Mouse (Mus musculus) MEL (cell line): ENCODE data around the gene Coq10a. TPM values are rescaled to one million over a fixed set of nuclear protein-coding genes. Genes with fewer than 3 reads are reported as not detected.

Experiments
- DNase-seq: peaks from one replicate; pipeline ENCODE4 v3.0.0; 2011; ENCODE audit warnings: low read depth, low spot score
- H3K27ac ChIP-seq: 2 replicates; pipeline ENCODE4 v1.5.1; 2012; ENCODE audit warnings: low read depth, mild to moderate bottlenecking, control low read depth, low read length, moderate library complexity; ENCODE audit not compliant: control insufficient read depth
- H3K27me3 ChIP-seq, 2 experiments: fragments of 150-350 bp in 1 of 2; sonication (generic) in 1 of 2; 2 replicates each; pipeline ENCODE4 v1.6.1; 2012; ENCODE audit warnings: low read length in 2 of 2, mild to moderate bottlenecking in 2 of 2, improper control_type of control experiment in 1 of 2, moderate library complexity in 1 of 2; ENCODE audit not compliant: insufficient read depth in 2 of 2, control insufficient read depth in 1 of 2
- H3K36me3 ChIP-seq, 2 experiments: 2 replicates each; pipeline ENCODE4 v1.6.1; 2012 to 2014; ENCODE audit warnings: low read length in 2 of 2, improper control_type of control experiment in 1 of 2, inconsistent platforms in 1 of 2, mild to moderate bottlenecking in 1 of 2; ENCODE audit not compliant: insufficient read depth in 2 of 2, control insufficient read depth in 1 of 2
- H3K4me1 ChIP-seq, 2 experiments: fragments of 150-350 bp in 1 of 2; sonication (generic) in 1 of 2; 2 replicates each; pipeline ENCODE4 v1.6.1; 2012; ENCODE audit warnings: low read length in 2 of 2, improper control_type of control experiment in 1 of 2, mild to moderate bottlenecking in 1 of 2; ENCODE audit not compliant: insufficient read depth in 2 of 2, control insufficient read depth in 1 of 2
- H3K4me3 ChIP-seq, 2 experiments: fragments of 150-350 bp in 1 of 2; sonication (generic) in 1 of 2; 2 replicates each; pipeline ENCODE4 v1.5.1; 2012; ENCODE audit warnings: low read depth in 2 of 2, low read length in 2 of 2, mild to moderate bottlenecking in 2 of 2, moderate library complexity in 2 of 2, control low read depth in 1 of 2, improper control_type of control experiment in 1 of 2; ENCODE audit not compliant: control insufficient read depth in 1 of 2, insufficient read depth in 1 of 2
- H3K79me2 ChIP-seq: 2 replicates; pipeline ENCODE4 v1.6.1; 2012; ENCODE audit warnings: mild to moderate bottlenecking, low read length, moderate library complexity; ENCODE audit not compliant: control insufficient read depth, poor library complexity, insufficient read depth
- H3K9ac ChIP-seq: 2 replicates; pipeline ENCODE4 v1.6.1; 2012; ENCODE audit warnings: low read depth, mild to moderate bottlenecking, control low read depth, low read length, moderate library complexity; ENCODE audit not compliant: control insufficient read depth, poor library complexity, severe bottlenecking
- H3K9me3 ChIP-seq: fragments of 150-350 bp; sonication (generic); replicated peaks from 2 replicates; pipeline ENCODE4 v1.6.1; 2012; ENCODE audit warnings: mild to moderate bottlenecking, low read length, improper control_type of control experiment, moderate library complexity; ENCODE audit not compliant: insufficient read depth
- BHLHE40 ChIP-seq: IDR thresholded peaks from 2 replicates; pipeline ENCODE4 v1.6.1; 2012; ENCODE audit warnings: low read depth, mild to moderate bottlenecking, inconsistent platforms, low read length, improper control_type of control experiment, borderline replicate concordance
- CHD1 ChIP-seq: IDR thresholded peaks from 2 replicates; pipeline ENCODE4 v1.6.1; 2012; ENCODE audit warnings: low read depth, mild to moderate bottlenecking, inconsistent platforms, low read length, improper control_type of control experiment
- CHD2 ChIP-seq: IDR thresholded peaks from 2 replicates; pipeline ENCODE4 v1.6.1; 2011; ENCODE audit warnings: low read length, improper control_type of control experiment
- CTCF ChIP-seq, 3 experiments: IDR thresholded peaks in 2 of 3; conservative IDR thresholded peaks in 1 of 3; 2 replicates each; pipeline ENCODE4 v1.5.1; 2011 to 2012; ENCODE audit warnings: low read length in 3 of 3, low read depth in 2 of 3, mild to moderate bottlenecking in 2 of 3, improper control_type of control experiment in 1 of 3, inconsistent platforms in 1 of 3, mixed read lengths in 1 of 3, moderate library complexity in 1 of 3; ENCODE audit not compliant: control insufficient read depth in 1 of 3, insufficient read depth in 1 of 3, poor library complexity in 1 of 3, severe bottlenecking in 1 of 3
- E2F4 ChIP-seq: IDR thresholded peaks from 2 replicates; pipeline ENCODE4 v1.6.1; 2011; ENCODE audit warnings: low read depth, low read length, improper control_type of control experiment, borderline replicate concordance
- ELF1 ChIP-seq: IDR thresholded peaks from 2 replicates; pipeline ENCODE4 v1.6.1; 2014; ENCODE audit warnings: low read depth, mild to moderate bottlenecking, inconsistent platforms, low read length, improper control_type of control experiment, moderate library complexity
- EP300 ChIP-seq, 2 experiments: IDR thresholded peaks; 2 replicates each; pipeline ENCODE4 v1.6.1; 2011; ENCODE audit warnings: improper control_type of control experiment in 2 of 2, low read length in 2 of 2, low read depth in 1 of 2, mild to moderate bottlenecking in 1 of 2
- ETS1 ChIP-seq: IDR thresholded peaks from 2 replicates; pipeline ENCODE4 v1.6.1; 2012; ENCODE audit warnings: low read depth, mild to moderate bottlenecking, inconsistent platforms, low read length, improper control_type of control experiment, moderate library complexity
- GABPA ChIP-seq: IDR thresholded peaks from 2 replicates; pipeline ENCODE4 v1.6.1; 2012; ENCODE audit warnings: low read depth, mild to moderate bottlenecking, inconsistent platforms, low read length, improper control_type of control experiment, moderate library complexity
- GATA1 ChIP-seq: IDR thresholded peaks from 2 replicates; pipeline ENCODE4 v1.6.1; 2011; ENCODE audit warnings: low read depth, low read length, improper control_type of control experiment
- HCFC1 ChIP-seq: IDR thresholded peaks from 2 replicates; pipeline ENCODE4 v1.6.1; 2012; ENCODE audit warnings: low read depth, mild to moderate bottlenecking, inconsistent platforms, low read length, improper control_type of control experiment, moderate library complexity
- JUND ChIP-seq: IDR thresholded peaks from 2 replicates; pipeline ENCODE4 v1.6.1; 2011; ENCODE audit warnings: low read depth, mild to moderate bottlenecking, improper control_type of control experiment, low read length
- KAT2A ChIP-seq: conservative IDR thresholded peaks from 2 replicates; pipeline ENCODE4 v1.6.1; 2012; ENCODE audit warnings: low read depth, low read length, improper control_type of control experiment, inconsistent platforms
- MAX ChIP-seq: IDR thresholded peaks from 2 replicates; pipeline ENCODE4 v1.6.1; 2011; ENCODE audit warnings: low read length, improper control_type of control experiment
- MAZ ChIP-seq: IDR thresholded peaks from 2 replicates; pipeline ENCODE4 v1.6.1; 2012; ENCODE audit warnings: low read depth, mild to moderate bottlenecking, inconsistent platforms, low read length, improper control_type of control experiment
- MEF2A ChIP-seq: IDR thresholded peaks from 2 replicates; pipeline ENCODE4 v1.6.1; 2014; ENCODE audit warnings: low read depth, mild to moderate bottlenecking, inconsistent platforms, low read length, improper control_type of control experiment; ENCODE audit not compliant: poor library complexity, insufficient replicate concordance, severe bottlenecking; ENCODE audit errors: extremely low read depth
- MXI1 ChIP-seq: IDR thresholded peaks from 2 replicates; pipeline ENCODE4 v1.6.1; 2011; ENCODE audit warnings: mild to moderate bottlenecking, low read depth, low read length, improper control_type of control experiment
- MYB ChIP-seq: IDR thresholded peaks from 2 replicates; pipeline ENCODE4 v1.6.1; 2011; ENCODE audit warnings: mild to moderate bottlenecking, low read depth, low read length, improper control_type of control experiment
- MYC ChIP-seq: IDR thresholded peaks from 2 replicates; pipeline ENCODE4 v1.6.1; 2011; ENCODE audit warnings: low read depth, mild to moderate bottlenecking, low read length, improper control_type of control experiment, moderate library complexity
- NELFE ChIP-seq: IDR thresholded peaks from 2 replicates; pipeline ENCODE4 v1.6.1; 2011; ENCODE audit warnings: low read depth, low read length, improper control_type of control experiment
- NRF1 ChIP-seq: IDR thresholded peaks from 2 replicates; pipeline ENCODE4 v1.6.1; 2014; ENCODE audit warnings: low read depth, mild to moderate bottlenecking, inconsistent platforms, low read length, improper control_type of control experiment, moderate library complexity; ENCODE audit not compliant: poor library complexity, insufficient read depth, severe bottlenecking
- POLR2A ChIP-seq, 2 experiments: IDR thresholded peaks; 2 replicates each; pipeline ENCODE4 v1.6.1; 2011 to 2012; ENCODE audit warnings: low read length in 2 of 2, mild to moderate bottlenecking in 2 of 2, control low read depth in 1 of 2, improper control_type of control experiment in 1 of 2, low read depth in 1 of 2, moderate library complexity in 1 of 2; ENCODE audit not compliant: control insufficient read depth in 1 of 2, insufficient read depth in 1 of 2, poor library complexity in 1 of 2
- POLR2AphosphoS2 ChIP-seq: IDR thresholded peaks from 2 replicates; pipeline ENCODE4 v1.6.1; 2011; ENCODE audit warnings: low read length, improper control_type of control experiment
- POLR2AphosphoS5 ChIP-seq: IDR thresholded peaks from 2 replicates; pipeline ENCODE4 v1.6.1; 2012; ENCODE audit warnings: low read depth, borderline replicate concordance, mild to moderate bottlenecking, inconsistent platforms, low read length, moderate library complexity, mixed read lengths
- RAD21 ChIP-seq: IDR thresholded peaks from 2 replicates; pipeline ENCODE4 v1.6.1; 2011; ENCODE audit warnings: mild to moderate bottlenecking, low read depth, low read length, improper control_type of control experiment
- RCOR1 ChIP-seq: IDR thresholded peaks from 2 replicates; pipeline ENCODE4 v1.6.1; 2012; ENCODE audit warnings: low read depth, mild to moderate bottlenecking, inconsistent platforms, low read length, improper control_type of control experiment
- SIN3A ChIP-seq: IDR thresholded peaks from 2 replicates; pipeline ENCODE4 v1.6.1; 2012; ENCODE audit warnings: low read length, improper control_type of control experiment, inconsistent platforms
- SMC3 ChIP-seq: IDR thresholded peaks from 2 replicates; pipeline ENCODE4 v1.6.1; 2011; ENCODE audit warnings: low read depth, low read length, improper control_type of control experiment
- TAL1 ChIP-seq: IDR thresholded peaks from 2 replicates; pipeline ENCODE4 v1.6.1; 2012; ENCODE audit warnings: mild to moderate bottlenecking, inconsistent platforms, low read length, moderate library complexity, mixed read lengths
- TCF12 ChIP-seq: IDR thresholded peaks from 2 replicates; pipeline ENCODE4 v1.6.1; 2014; ENCODE audit warnings: low read depth, mild to moderate bottlenecking, inconsistent platforms, low read length, improper control_type of control experiment, moderate library complexity
- UBTF ChIP-seq: IDR thresholded peaks from 2 replicates; pipeline ENCODE4 v1.6.1; 2012; ENCODE audit warnings: low read depth, mild to moderate bottlenecking, inconsistent platforms, low read length, improper control_type of control experiment, moderate library complexity, borderline replicate concordance; ENCODE audit not compliant: insufficient read depth
- USF1 ChIP-seq: IDR thresholded peaks from 2 replicates; pipeline ENCODE4 v1.6.1; 2014; ENCODE audit warnings: low read depth, mild to moderate bottlenecking, inconsistent platforms, low read length, improper control_type of control experiment, moderate library complexity
- USF2 ChIP-seq, 2 experiments: IDR thresholded peaks; 2 replicates each; pipeline ENCODE4 v1.6.1; 2011 to 2012; ENCODE audit warnings: improper control_type of control experiment in 2 of 2, low read length in 2 of 2, borderline replicate concordance in 1 of 2, inconsistent platforms in 1 of 2, low read depth in 1 of 2, mild to moderate bottlenecking in 1 of 2; ENCODE audit not compliant: insufficient read depth in 1 of 2
- ZC3H11A ChIP-seq: IDR thresholded peaks from 2 replicates; pipeline ENCODE4 v1.6.1; 2012; ENCODE audit warnings: low read depth, mild to moderate bottlenecking, inconsistent platforms, low read length, improper control_type of control experiment
- ZKSCAN1 ChIP-seq: IDR thresholded peaks from 2 replicates; pipeline ENCODE4 v1.6.1; 2012; ENCODE audit warnings: low read depth, mild to moderate bottlenecking, inconsistent platforms, low read length, improper control_type of control experiment, moderate library complexity
- ZMIZ1 ChIP-seq: IDR thresholded peaks from 2 replicates; pipeline ENCODE4 v1.6.1; 2012; ENCODE audit warnings: low read depth, mild to moderate bottlenecking, inconsistent platforms, low read length, improper control_type of control experiment, moderate library complexity
- polyA plus RNA-seq, 2 experiments: library from polyadenylated mRNA; stranded (reverse) in 1 of 2; unstranded in 1 of 2; fragments of >175 nt in 1 of 2; fragments of >200 nt in 1 of 2; gene quantifications; 2 replicates each; pipeline versions ENCODE4 v1.2.1 to v1.2.4; 2012; ENCODE audit warnings: low replicate concordance in 2 of 2, low read depth in 1 of 2; ENCODE audit not compliant: insufficient read length in 2 of 2, insufficient read depth in 1 of 2, missing spikeins in 1 of 2
- total RNA-seq: library from RNA; depleted of rRNA; stranded (reverse); fragments of 300-350 nt; gene quantifications from 2 replicates; pipeline ENCODE4 v1.2.3, GENCODE M21; 2012

The Coq10a gene
- total and polyA plus RNA-seq, 3 experiments = 7.7 to 14.1 TPM; not detected in 1

DNA sequence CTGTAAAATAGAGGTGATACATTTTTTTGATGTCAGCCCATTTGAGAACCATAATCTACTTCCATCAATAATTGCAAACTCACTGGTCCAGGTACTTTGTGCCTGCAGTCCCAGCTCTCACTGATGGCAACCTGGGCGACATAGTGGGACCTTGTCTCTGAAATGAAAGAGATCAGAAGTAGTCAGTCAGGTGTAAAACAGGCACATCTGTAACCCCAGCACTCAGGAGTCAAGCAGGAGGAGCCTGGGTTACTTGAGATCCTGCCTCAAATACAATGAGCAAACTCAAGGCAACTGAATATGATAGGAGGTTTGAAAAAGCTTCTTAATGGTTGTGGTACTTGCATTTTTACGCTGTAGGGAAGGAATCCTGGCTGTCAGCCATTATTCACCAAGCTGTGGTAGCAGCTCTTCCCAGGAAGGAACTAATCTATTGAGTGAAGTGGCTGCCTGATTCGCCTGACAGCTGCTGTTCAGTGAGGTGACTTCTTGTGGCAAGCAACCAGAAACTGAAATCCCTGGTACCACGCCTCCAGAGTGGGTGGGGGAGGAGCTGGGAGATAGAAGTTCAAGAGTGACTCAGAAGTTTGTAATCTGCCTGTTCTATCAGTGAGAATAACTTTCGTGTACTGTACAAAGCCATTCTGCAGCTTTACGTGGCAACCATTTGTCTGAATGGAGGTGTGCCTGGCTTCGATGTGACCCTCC lies 24.1 kb downstream of the Coq10a start:
- H3K36me3 ChIP-seq = peaks cover 29 to 54% of the 10 kb centered on the region in 2 experiments
- H3K27me3 ChIP-seq = no peaks in the 10 kb centered on the region
- peak overlapping the region; percentile 7 to 39; a peak in 3 of 4 replicates for H3K4me3 ChIP-seq
- peaks cover 32 to 33% of the 10 kb centered on the region in 2 experiments for H3K4me1 ChIP-seq
- H3K9me3 ChIP-seq = no peaks in the 10 kb centered on the region
- peak; percentile 99 for DNase-seq
- H3K9ac ChIP-seq = peak overlapping the region; percentile 22
- H3K79me2 ChIP-seq = peaks cover 63% of the 10 kb centered on the region
- H3K27ac ChIP-seq = peak overlapping the region; percentile 84
- no peak for TF ChIP-seq TAL1
- peak; percentile 84 for TF ChIP-seq JUND
- TF ChIP-seq POLR2AphosphoS2 = no peak
- 0 out of 2 replicates have a peak, but pooled peaks have one; percentile 21 for TF ChIP-seq USF1
- TF ChIP-seq TCF12 = peak; percentile 74
- peak; percentile 39; the same call in 1 of the 2 replicates for TF ChIP-seq CHD2
- TF ChIP-seq RCOR1 = peak; percentile 91
- TF ChIP-seq ELF1 = peak; percentile 34; the same call in 1 of the 2 replicates
- TF ChIP-seq MYB = peak; percentile 51; the same call in 1 of the 2 replicates
- TF ChIP-seq UBTF = no peak
- TF ChIP-seq CTCF (IDR thresholded peaks at IDR 0.05 in 2 of 3, conservative IDR thresholded peaks at IDR 0.05 in 1 of 3; ENCODE audit: control insufficient read depth in 1 of 3, insufficient read depth in 1 of 3, low read depth in 2 of 3, low read length in 3 of 3, poor library complexity in 1 of 3, severe bottlenecking in 1 of 3) = no peak
- peak; percentile 91 for TF ChIP-seq MXI1
- TF ChIP-seq ZMIZ1 = no peak
- peak; percentile 85 for TF ChIP-seq MAZ
- TF ChIP-seq NRF1 = no peak
- no peak for TF ChIP-seq POLR2AphosphoS5
- peak; percentile 94 for TF ChIP-seq SIN3A
- peak; percentile 91 for TF ChIP-seq GATA1
- TF ChIP-seq NELFE = peak; percentile 38
- no peak for TF ChIP-seq E2F4
- TF ChIP-seq USF2 (IDR thresholded peaks at IDR 0.05; ENCODE audit: borderline replicate concordance in 1 of 2, insufficient read depth in 1 of 2, low read depth in 1 of 2, low read length in 2 of 2) = no peak
- peak; percentile 11; the same call in 1 of the 2 replicates for TF ChIP-seq SMC3
- TF ChIP-seq HCFC1 = peak; percentile 68
- peak; percentile 28; the same call in 1 of the 2 replicates for TF ChIP-seq KAT2A
- no peak for TF ChIP-seq MEF2A
- no peak for TF ChIP-seq ZKSCAN1
- TF ChIP-seq ZC3H11A = no peak
- peak; percentile 99 for TF ChIP-seq ETS1
- TF ChIP-seq BHLHE40 = peak; percentile 71
- TF ChIP-seq MAX = peak; percentile 66
- TF ChIP-seq MYC = peak; percentile 79
- TF ChIP-seq POLR2A (IDR thresholded peaks at IDR 0.05; ENCODE audit: control insufficient read depth in 1 of 2, insufficient read depth in 1 of 2, low read depth in 1 of 2, low read length in 2 of 2, poor library complexity in 1 of 2) = peak in 1 of 2 experiments; percentile 52; a peak in 2 of 4 replicates
- TF ChIP-seq EP300 (IDR thresholded peaks at IDR 0.05; ENCODE audit: low read depth in 1 of 2, low read length in 2 of 2) = peak; percentile 76 to 81
- TF ChIP-seq RAD21 = no peak
- TF ChIP-seq CHD1 = no peak
- no peak for TF ChIP-seq GABPA
